Mouse (Mus musculus) cerebellum, postnatal 14 days (tissue): ENCODE measurements at regions not wholly inside any gene's neighbourhood (a gene's known extent, or its start where the extent isn't known, plus 50 kb on each side); places are given as distances from the start of the nearest gene placed in this dataset.
A peak's percentile ranks its signal among the peaks of the same experiment; 100 is the strongest.

Source experiments
- DNase-seq, 2 experiments: peaks; one replicate each; pipeline ENCODE4 v3.0.0; 2021; ENCODE audit warnings: mixed read lengths in 2 of 2

DNA sequence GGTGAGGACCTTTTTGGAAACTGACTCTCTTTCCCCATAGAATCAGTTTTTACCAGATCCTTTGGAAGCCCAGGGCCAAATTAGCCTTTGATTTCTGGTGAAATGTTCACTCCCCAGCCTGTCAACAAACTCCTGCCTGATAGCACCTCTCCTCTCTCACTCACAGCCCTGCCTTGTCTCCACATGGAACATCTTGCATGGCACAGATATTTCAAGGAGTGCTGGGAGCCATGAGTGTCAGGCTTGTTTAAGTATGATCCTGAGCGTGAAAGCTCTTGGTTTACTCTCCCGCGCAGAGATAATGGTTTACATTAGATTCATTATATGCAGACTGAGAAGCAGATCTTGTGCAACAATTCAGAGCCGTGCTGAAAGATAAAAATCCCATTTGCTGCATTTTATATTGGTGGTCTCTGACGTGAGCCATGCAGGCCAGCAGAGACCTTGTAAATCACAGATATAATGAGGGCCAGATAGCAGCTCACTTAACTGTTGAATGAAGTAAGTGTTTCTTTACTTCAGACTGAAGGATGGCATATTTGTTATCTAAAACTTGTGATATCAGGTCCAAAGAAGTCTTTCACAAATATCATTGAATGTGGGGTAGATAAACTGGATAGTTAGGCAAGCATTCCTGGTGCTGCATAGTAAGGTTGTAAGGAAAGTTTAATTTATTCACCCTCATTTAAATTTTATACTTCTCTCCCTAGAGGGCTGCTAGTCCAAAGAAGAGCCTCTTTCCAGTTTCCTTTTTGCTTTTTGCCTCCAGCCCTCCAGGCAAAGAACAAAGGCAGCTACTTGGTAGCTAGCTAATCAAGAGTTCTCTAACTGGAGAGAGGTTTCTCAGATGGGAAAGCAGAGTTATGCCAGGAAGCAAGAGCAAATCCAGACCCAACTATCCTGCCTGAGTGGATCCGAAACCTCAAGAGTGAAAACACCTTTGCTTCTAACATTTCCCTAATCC lies 81.8 kb downstream of the Tbx18 start:
- DNase-seq, result no peak

GRCm38 (mm10) chr9:87648317-87648716 lies 82.7 kb downstream of the Tbx18 start:
- DNase-seq, result no peak

GRCm38 (mm10) chr9:87645032-87645431 lies 86.0 kb downstream of the Tbx18 start:
- DNase-seq, result no peak

- peak; percentile 10 to 41 for DNase-seq
Measured at GRCm38 (mm10) chr9:87633863-87634630, 97.0 kb downstream of the Tbx18 start.

GRCm38 (mm10) chr9:87626432-87626831 lies 104.6 kb downstream of the Tbx18 start:
- no peak for DNase-seq

DNA sequence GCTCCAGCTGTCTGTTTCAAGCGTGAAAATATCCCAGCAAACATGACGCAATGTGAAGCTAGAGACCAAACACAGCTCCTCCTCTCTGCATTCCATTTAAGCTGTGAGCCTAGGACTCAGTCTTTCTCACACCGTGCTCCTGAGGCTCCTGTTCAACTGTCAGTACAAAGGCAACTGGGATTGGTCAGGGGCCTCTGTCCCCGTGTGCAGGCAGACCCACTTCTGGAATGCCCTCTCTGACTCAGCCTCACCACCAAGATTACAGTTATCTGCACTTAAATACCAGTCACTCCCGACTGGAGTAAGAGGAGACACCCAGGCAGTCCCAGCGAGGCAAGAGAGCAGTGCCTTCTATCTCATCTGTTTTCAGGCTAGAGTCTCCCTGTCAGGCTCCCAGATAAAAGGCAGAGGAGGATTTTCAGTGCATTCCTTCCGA lies 112.8 kb downstream of the Tbx18 start:
- DNase-seq, result peak; percentile 13 to 23

DNA sequence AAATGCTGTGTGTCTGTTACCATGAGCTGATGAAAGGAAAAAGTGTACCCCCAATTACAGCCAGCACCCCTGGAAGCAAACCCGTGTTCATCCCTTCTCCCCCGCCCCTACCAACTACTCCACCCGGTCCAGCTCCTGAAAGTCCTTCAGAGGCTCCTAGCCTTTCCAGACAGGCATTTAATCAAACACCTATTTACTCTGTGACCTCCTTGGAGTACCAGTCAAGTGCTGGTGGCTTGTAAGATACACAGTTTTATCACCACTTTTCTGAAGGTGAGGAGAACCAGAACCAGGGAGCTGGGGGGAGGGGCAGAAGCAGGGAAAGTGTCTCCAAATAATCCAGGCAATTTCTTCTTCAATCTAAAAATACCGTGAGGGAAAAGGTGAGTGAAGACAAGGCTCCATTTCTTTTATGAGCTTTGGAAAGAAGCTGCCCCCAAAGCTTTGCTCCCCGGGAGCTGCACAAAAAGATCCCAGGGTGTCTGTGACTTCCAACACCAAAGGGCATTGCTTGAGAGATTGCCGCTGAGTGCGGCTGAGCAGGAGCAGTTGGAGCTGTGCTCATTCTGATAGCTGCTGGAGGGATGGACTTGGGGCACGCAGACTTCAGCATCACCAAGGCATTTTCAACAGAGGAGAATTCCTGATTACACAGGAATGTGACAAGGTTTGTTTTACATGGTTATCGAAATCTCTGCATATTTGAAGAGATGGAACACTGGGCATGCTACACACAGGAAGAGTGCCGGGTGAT lies 123.0 kb downstream of the Tbx18 start:
- no peak for DNase-seq

- DNase-seq, result no peak
Measured at GRCm38 (mm10) chr9:87575591-87575990, 155.5 kb downstream of the Tbx18 start.

DNA sequence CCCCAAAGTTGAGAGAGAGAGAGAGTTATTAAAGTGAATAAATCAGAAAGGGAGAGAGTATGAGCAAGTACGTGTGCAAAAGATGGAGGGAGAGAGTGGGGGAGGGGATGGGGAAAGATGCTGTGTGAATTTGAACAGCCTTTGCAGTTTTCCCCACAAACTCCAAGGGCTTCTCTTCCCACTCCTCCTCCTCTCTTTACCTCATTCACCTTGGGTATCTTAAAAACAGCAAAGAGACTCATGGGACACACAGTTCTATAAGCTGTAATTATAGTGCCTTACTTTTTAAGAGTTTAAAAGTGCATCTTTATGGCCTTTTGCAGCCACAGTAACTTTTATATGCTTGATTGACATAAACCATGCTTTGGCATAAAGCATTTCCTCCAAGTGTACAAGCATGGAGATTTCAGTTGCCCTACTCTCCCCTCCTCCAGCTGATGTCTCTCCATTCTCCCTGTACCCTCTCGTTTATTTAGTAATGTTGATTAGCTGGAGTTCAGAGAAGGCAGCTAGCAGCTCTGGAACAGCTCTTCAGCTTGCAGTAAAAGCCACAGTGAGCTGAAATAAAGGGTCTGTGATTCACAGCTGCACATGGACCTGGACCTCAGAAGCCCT lies 156.7 kb downstream of the Tbx18 start:
- no peak for DNase-seq

DNA sequence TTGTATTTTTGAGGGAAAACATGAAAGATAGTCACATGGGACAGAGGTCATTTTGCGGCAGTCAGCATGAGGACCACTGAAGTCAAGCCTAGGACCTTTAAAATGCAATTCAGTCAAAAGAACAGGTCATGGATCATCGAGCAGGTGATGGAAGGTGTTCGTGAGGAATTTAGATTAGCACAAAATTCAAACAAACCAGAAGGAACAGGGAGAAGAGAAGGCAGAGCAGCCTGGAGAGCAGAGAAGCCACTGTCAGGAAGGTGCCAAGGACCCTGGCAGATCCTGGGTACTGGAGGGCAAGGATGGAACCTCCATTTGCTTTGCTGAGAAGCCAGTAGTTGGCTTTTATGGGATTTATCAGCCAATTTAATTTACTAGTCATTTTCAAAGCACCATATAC lies 167.8 kb downstream of the Tbx18 start:
- DNase-seq, result no peak

DNA sequence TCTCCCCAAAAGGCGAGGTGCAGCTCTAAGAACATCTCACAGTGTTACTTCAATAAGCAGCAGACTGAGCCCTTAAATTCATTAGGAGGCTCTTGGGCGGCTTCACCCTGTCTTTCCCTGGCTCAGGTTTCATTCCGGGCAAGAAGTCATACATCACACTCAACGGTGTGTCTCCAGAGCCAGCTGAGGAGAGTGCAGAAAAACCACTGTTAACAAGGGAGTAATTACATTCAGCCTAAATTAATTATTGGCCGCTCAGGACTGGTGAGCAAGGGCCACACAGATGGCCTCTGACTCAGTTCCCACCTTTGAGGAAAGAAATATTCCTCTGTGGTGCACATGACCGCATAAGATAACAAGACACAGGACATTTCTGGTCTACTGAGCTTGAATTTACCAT lies 168.3 kb downstream of the Tbx18 start:
- no peak for DNase-seq

DNA sequence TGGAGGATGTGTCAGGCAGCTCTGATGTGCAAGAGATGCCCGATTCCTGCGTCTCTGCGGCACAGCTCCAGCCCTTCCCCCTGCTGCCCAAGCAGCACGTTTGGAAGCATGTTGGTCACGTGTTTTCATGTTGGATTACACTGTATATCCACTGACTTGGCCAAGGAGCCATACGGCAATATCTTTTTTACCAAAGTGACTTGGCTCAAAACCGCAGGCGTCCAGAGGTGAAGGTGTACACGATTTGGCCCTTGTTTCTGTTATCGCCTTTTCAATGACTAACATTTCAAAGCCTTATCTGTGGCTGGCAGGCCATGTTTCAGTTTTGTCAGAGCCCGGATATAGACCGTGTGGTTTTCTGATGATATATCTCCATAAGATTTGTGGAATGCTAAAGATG lies 173.2 kb downstream of the Tbx18 start:
- DNase-seq, result peak; percentile 23 to 35

GRCm38 (mm10) chr9:87556953-87557394 lies 174.1 kb downstream of the Tbx18 start:
- DNase-seq, result no peak

GRCm38 (mm10) chr9:87556552-87556951 lies 174.5 kb downstream of the Tbx18 start:
- DNase-seq, result no peak

- DNase-seq, result no peak
Measured at GRCm38 (mm10) chr9:87533182-87533581, 197.9 kb downstream of the Tbx18 start.

GRCm38 (mm10) chr9:87529908-87530307 lies 201.2 kb downstream of the Tbx18 start:
- DNase-seq, result no peak

GRCm38 (mm10) chr9:87524890-87525684 lies 206.0 kb downstream of the Tbx18 start:
- no peak for DNase-seq

- no peak for DNase-seq
Measured at GRCm38 (mm10) chr9:87510683-87511082, 220.4 kb downstream of the Tbx18 start.

- peak; percentile 5 to 18 for DNase-seq
Measured at GRCm38 (mm10) chr9:87504673-87505385, 226.2 kb downstream of the Tbx18 start.

GRCm38 (mm10) chr9:87464141-87464540 lies 208.8 kb upstream of the Cep162 start:
- no peak for DNase-seq

- DNase-seq, result no peak
Measured at GRCm38 (mm10) chr9:87453261-87453660, 197.9 kb upstream of the Cep162 start.
